Mouse (Mus musculus) neural tube, embryonic 12.5 days (tissue): ENCODE data around the gene Usf3. TPM values are rescaled to one million over a fixed set of nuclear protein-coding genes. Genes with fewer than 3 reads are reported as not detected.
A peak's percentile ranks its signal among the peaks of the same experiment; 100 is the strongest.

Source experiments
- ATAC-seq: fragments of 200-750 bp; cut with Nextera tagmentation; 2 replicates; pipeline ENCODE4 v1.8.0; 2017; ENCODE audit warnings: low read depth, mild to moderate bottlenecking, moderate TSS enrichment, moderate library complexity; ENCODE audit not compliant: low FRiP score
- H3K27ac ChIP-seq: fragments of 300-500 bp; sonication (generic); 2 replicates; pipeline ENCODE4 v1.5.1; 2016
- H3K27me3 ChIP-seq: fragments of 300-500 bp; sonication (generic); replicated peaks from 2 replicates; pipeline ENCODE4 v1.6.1; 2016; ENCODE audit warnings: mild to moderate bottlenecking
- H3K36me3 ChIP-seq: fragments of 300-500 bp; sonication (generic); 2 replicates; pipeline ENCODE4 v1.6.1; 2016; ENCODE audit warnings: mild to moderate bottlenecking
- H3K4me1 ChIP-seq: fragments of 300-500 bp; sonication (generic); 2 replicates; pipeline ENCODE4 v1.6.1; 2016
- H3K4me2 ChIP-seq: fragments of 300-500 bp; sonication (generic); replicated peaks from 2 replicates; pipeline ENCODE4 v1.6.1; 2016; ENCODE audit warnings: mild to moderate bottlenecking
- H3K4me3 ChIP-seq: fragments of 300-500 bp; sonication (generic); 2 replicates; pipeline ENCODE4 v1.5.1; 2016
- H3K9ac ChIP-seq: fragments of 300-500 bp; sonication (generic); 2 replicates; pipeline ENCODE4 v1.6.1; 2016; ENCODE audit warnings: mild to moderate bottlenecking
- H3K9me3 ChIP-seq: fragments of 300-500 bp; sonication (generic); 2 replicates; pipeline ENCODE4 v1.6.1; 2016; ENCODE audit warnings: mild to moderate bottlenecking
- WGBS: fragments of 180-500 bp; shearing (Covaris S2); methylation state at CpG from one replicate; pipeline ENCODE4 v1.1.7; 2016; 5-methylcytosine and 5-hydroxymethylcytosine counted together
- polyA plus RNA-seq: library from polyadenylated mRNA; unstranded; fragments of >200 nt; fragmentation: Nextera tagmentation; extraction: Ambion mirVana; gene quantifications from 2 replicates; pipeline ENCODE4 v1.2.1, GENCODE M21; 2016

The Usf3 gene
- polyA plus RNA-seq, 1 experiment from 2014 or later = 3.3 TPM

GRCm38 (mm10) chr16:44140186-44140787, 32.8 kb upstream of the Usf3 start:
- Histone ChIP-seq H3K4me1 (peaks cover 12% of the 10 kb centered on the region; the same call in 1 of the 2 replicates), H3K36me3 (no peaks in the 10 kb centered on the region), H3K9ac (peak overlapping the region; percentile 87), H3K4me3 (peak overlapping the region; percentile 90), H3K9me3 (no peaks in the 10 kb centered on the region), H3K4me2 (peak overlapping the region; percentile 75), H3K27ac (peak overlapping the region; percentile 92), H3K27me3 (no peaks in the 10 kb centered on the region)
- peak; percentile 52 for ATAC-seq
- WGBS = under 1% methylated on average over 42 of the region's 44 CpGs

GRCm38 (mm10) chr16:44141483-44141882, 31.6 kb upstream of the Usf3 start:
- Histone ChIP-seq H3K4me3 (no peak overlapping the region), H3K36me3 (no peaks in the 10 kb centered on the region)
- WGBS = 61% methylated on average over 6 of the region's 6 CpGs

GRCm38 (mm10) chr16:44149002-44149767, 23.9 kb upstream of the Usf3 start:
- H3K4me3 ChIP-seq = no peak overlapping the region
- H3K4me1 ChIP-seq = no peaks in the 10 kb centered on the region
- no peaks in the 10 kb centered on the region for H3K27me3 ChIP-seq
- H3K27ac ChIP-seq = no peak overlapping the region
- ATAC-seq = no peak
- H3K36me3 ChIP-seq = no peaks in the 10 kb centered on the region
- H3K9me3 ChIP-seq = no peaks in the 10 kb centered on the region
- no peak overlapping the region for H3K4me2 ChIP-seq
- H3K9ac ChIP-seq = no peak overlapping the region
- WGBS = 91% methylated on average over 1 of the region's 1 CpGs

More at GRCm38 (mm10) chr16:44141483-44141882, 31.6 kb upstream of the Usf3 start:
- Histone ChIP-seq H3K27ac (no peak overlapping the region), H3K9ac (no peak overlapping the region), H3K27me3 (no peaks in the 10 kb centered on the region), H3K4me2 (peak overlapping the region; percentile 75), H3K4me1 (peaks cover 12% of the 10 kb centered on the region; the same call in 1 of the 2 replicates), H3K9me3 (no peaks in the 10 kb centered on the region)
- no peak for ATAC-seq

GRCm38 (mm10) chr16:44154497-44155057, 18.5 kb upstream of the Usf3 start:
- Histone ChIP-seq H3K4me1 (no peaks in the 10 kb centered on the region), H3K4me3 (no peak overlapping the region), H3K27ac (no peak overlapping the region), H3K27me3 (no peaks in the 10 kb centered on the region), H3K36me3 (peaks cover 9% of the 10 kb centered on the region; the same call in 1 of the 2 replicates), H3K9ac (no peak overlapping the region), H3K4me2 (no peak overlapping the region), H3K9me3 (no peaks in the 10 kb centered on the region)
- WGBS = 67% methylated on average over 6 of the region's 6 CpGs
- no peak for ATAC-seq

- ATAC-seq = no peak
- H3K4me1 ChIP-seq = no peaks in the 10 kb centered on the region
- no peak overlapping the region for H3K4me2 ChIP-seq
- H3K9ac ChIP-seq = no peak overlapping the region
- H3K36me3 ChIP-seq = peaks cover 11% of the 10 kb centered on the region; the same call in 1 of the 2 replicates
- H3K27me3 ChIP-seq = no peaks in the 10 kb centered on the region
- H3K9me3 ChIP-seq = no peaks in the 10 kb centered on the region
- no peak overlapping the region for H3K4me3 ChIP-seq
- 96% methylated on average over 7 of the region's 7 CpGs for WGBS
- H3K27ac ChIP-seq = no peak overlapping the region
Measured at GRCm38 (mm10) chr16:44159325-44159724, 13.7 kb upstream of the Usf3 start.

- no peak overlapping the region for H3K4me2 ChIP-seq
- no peaks in the 10 kb centered on the region for H3K9me3 ChIP-seq
- H3K9ac ChIP-seq = no peak overlapping the region
- 89% methylated on average over 2 of the region's 2 CpGs for WGBS
- no peaks in the 10 kb centered on the region for H3K4me1 ChIP-seq
- H3K27me3 ChIP-seq = no peaks in the 10 kb centered on the region
- H3K4me3 ChIP-seq = no peak overlapping the region
- H3K36me3 ChIP-seq = peaks cover 3% of the 10 kb centered on the region; the same call in 1 of the 2 replicates
- ATAC-seq = no peak
- H3K27ac ChIP-seq = no peak overlapping the region
Measured at GRCm38 (mm10) chr16:44163831-44164230, 9.2 kb upstream of the Usf3 start.

- no peak for ATAC-seq
- WGBS = 62% methylated on average over 3 of the region's 3 CpGs
Measured at GRCm38 (mm10) chr16:44165182-44165581, 7.9 kb upstream of the Usf3 start.

GRCm38 (mm10) chr16:44168990-44169389, 4.1 kb upstream of the Usf3 start:
- WGBS = 86% methylated on average over 4 of the region's 4 CpGs
- no peaks in the 10 kb centered on the region for H3K36me3 ChIP-seq
- no peak overlapping the region for H3K9ac ChIP-seq
- H3K27me3 ChIP-seq = no peaks in the 10 kb centered on the region
- H3K4me1 ChIP-seq = peaks cover under 1% of the 10 kb centered on the region; the same call in 1 of the 2 replicates
- H3K4me2 ChIP-seq = no peak overlapping the region
- H3K27ac ChIP-seq = no peak overlapping the region
- H3K9me3 ChIP-seq = no peaks in the 10 kb centered on the region
- no peak for ATAC-seq
- H3K4me3 ChIP-seq = no peak overlapping the region

More at GRCm38 (mm10) chr16:44165182-44165581, 7.9 kb upstream of the Usf3 start:
- Histone ChIP-seq H3K4me2 (no peak overlapping the region), H3K4me3 (no peak overlapping the region), H3K4me1 (no peaks in the 10 kb centered on the region), H3K27me3 (no peaks in the 10 kb centered on the region), H3K36me3 (no peaks in the 10 kb centered on the region), H3K9ac (no peak overlapping the region), H3K27ac (no peak overlapping the region), H3K9me3 (no peaks in the 10 kb centered on the region)

- WGBS = under 1% methylated on average over 26 of the region's 26 CpGs
- Histone ChIP-seq H3K9ac (peak overlapping the region; percentile 95), H3K36me3 (no peaks in the 10 kb centered on the region), H3K27ac (peak overlapping the region; percentile 81; the same call in 1 of the 2 replicates), H3K4me2 (peak overlapping the region; percentile 74), H3K4me3 (peak overlapping the region; percentile 95), H3K27me3 (no peaks in the 10 kb centered on the region), H3K4me1 (peaks cover 13% of the 10 kb centered on the region; the same call in 1 of the 2 replicates), H3K9me3 (no peaks in the 10 kb centered on the region)
- ATAC-seq = peak; percentile 100
Measured at GRCm38 (mm10) chr16:44172297-44173154, 520 bp upstream of the Usf3 start.

- Histone ChIP-seq H3K27ac (no peak overlapping the region), H3K4me3 (peak overlapping the region; percentile 95), H3K4me1 (peaks cover 13% of the 10 kb centered on the region; the same call in 1 of the 2 replicates), H3K27me3 (no peaks in the 10 kb centered on the region), H3K9me3 (no peaks in the 10 kb centered on the region), H3K4me2 (peak overlapping the region; percentile 74), H3K36me3 (no peaks in the 10 kb centered on the region), H3K9ac (peak overlapping the region; percentile 95)
- ATAC-seq = no peak
- 29% methylated on average over 7 of the region's 7 CpGs for WGBS
Measured at GRCm38 (mm10) chr16:44173966-44174530, 1.0 kb downstream of the Usf3 start.

GRCm38 (mm10) chr16:44175001-44175400, 2.0 kb downstream of the Usf3 start:
- Histone ChIP-seq H3K9ac (no peak overlapping the region), H3K4me2 (0 out of 2 replicates have a peak overlapping the region, but pooled peaks have one; percentile 74), H3K36me3 (no peaks in the 10 kb centered on the region), H3K4me1 (peaks cover 13% of the 10 kb centered on the region; the same call in 1 of the 2 replicates), H3K27ac (no peak overlapping the region), H3K27me3 (no peaks in the 10 kb centered on the region), H3K4me3 (no peak overlapping the region), H3K9me3 (no peaks in the 10 kb centered on the region)
- WGBS = 79% methylated on average over 1 of the region's 1 CpGs
- ATAC-seq = no peak
